Mouse (Mus musculus): Measurements from ENCODE around the gene Hadha. TPM values are rescaled to one million over a fixed set of nuclear protein-coding genes. Genes with fewer than 3 reads are reported as not detected.

Hadha gene
- 60.2 and 70.9 TPM in 2 replicates for polyA plus RNA-seq (2012; rRNA removed)

GRCm38 (mm10) chr5:30154474-30155394 is at the start of gene Hadha, which contains the start of gene Hadhb:
TSS of gene Hadha (minus strand) at chr5:30155162.
TSS of gene Hadhb (plus strand) at chr5:30155248.

GRCm38 (mm10) chr5:30105668-30106300 is 49.2 kb downstream of the Hadha start, which contains the start of gene 3110082J24Rik:
TSS of gene 3110082J24Rik (minus strand) at chr5:30106086.

GRCm38 (mm10) chr5:30104841-30105667 is 49.9 kb downstream of the Hadha start, which contains the start of gene Garem2:
TSS of gene Garem2 (plus strand) at chr5:30105161.

GRCm38 (mm10) chr5:30072825-30073821 is 81.8 kb downstream of the Hadha start, which contains the start of gene Tyms:
TSS of gene Tyms (minus strand) at chr5:30073617.

Other genes starting within 250 kb of the Hadha start
- gene Il6, start 142.0 kb downstream of the Hadha start, polyA plus RNA-seq (2012; rRNA removed), result 0.09 and 0.61 TPM in 2 replicates
- 24.6 and 28.8 TPM in 2 replicates for gene Tyms, start 81.5 kb downstream of the Hadha start, polyA plus RNA-seq (2012; rRNA removed)
- 12.5 and 12.9 TPM in 2 replicates for gene Garem2, start 50.0 kb downstream of the Hadha start, polyA plus RNA-seq (2012; rRNA removed)
- 1.8 and 2.1 TPM in 2 replicates for gene 3110082J24Rik, start 49.1 kb downstream of the Hadha start, polyA plus RNA-seq (2012; rRNA removed)
- gene Hadhb, start 86 bp upstream of the Hadha start, polyA plus RNA-seq (2012; rRNA removed), result 42.0 and 47.0 TPM in 2 replicates
- not detected in 2 replicates for gene Adgrf3, start 50.6 kb upstream of the Hadha start, polyA plus RNA-seq (2012; rRNA removed)
- gene Selenoi, start 77.4 kb upstream of the Hadha start, polyA plus RNA-seq (2012; rRNA removed), result 48.1 and 49.8 TPM in 2 replicates
- 6.2 and 7.0 TPM in 2 replicates for gene Drc1, start 126.2 kb upstream of the Hadha start, polyA plus RNA-seq (2012; rRNA removed)

All from central nervous system, embryonic 18 days (tissue).